Mouse (Mus musculus): ENCODE measurements around the gene F2rl1.
"Not testable (repeated sequence)": the region's sequence is repeated elsewhere in the genome, so short reads cannot be mapped to it uniquely, and the experiment has no call there.

The F2rl1 gene

GRCm38 (mm10) chr13:95534131-95534561 is 9.1 kb upstream of the F2rl1 start:
- DNase-seq (ENCODE audit: low spot score in 2 of 2), result no peak

- no peak for DNase-seq (ENCODE audit: low spot score in 2 of 2)
These were observed 8.6 kb upstream of the F2rl1 start for GRCm38 (mm10) chr13:95533640-95534039.

GRCm38 (mm10) chr13:95533121-95533520 is 8.1 kb upstream of the F2rl1 start:
- not testable (repeated sequence) for DNase-seq (ENCODE audit: low spot score in 2 of 2)

DNA sequence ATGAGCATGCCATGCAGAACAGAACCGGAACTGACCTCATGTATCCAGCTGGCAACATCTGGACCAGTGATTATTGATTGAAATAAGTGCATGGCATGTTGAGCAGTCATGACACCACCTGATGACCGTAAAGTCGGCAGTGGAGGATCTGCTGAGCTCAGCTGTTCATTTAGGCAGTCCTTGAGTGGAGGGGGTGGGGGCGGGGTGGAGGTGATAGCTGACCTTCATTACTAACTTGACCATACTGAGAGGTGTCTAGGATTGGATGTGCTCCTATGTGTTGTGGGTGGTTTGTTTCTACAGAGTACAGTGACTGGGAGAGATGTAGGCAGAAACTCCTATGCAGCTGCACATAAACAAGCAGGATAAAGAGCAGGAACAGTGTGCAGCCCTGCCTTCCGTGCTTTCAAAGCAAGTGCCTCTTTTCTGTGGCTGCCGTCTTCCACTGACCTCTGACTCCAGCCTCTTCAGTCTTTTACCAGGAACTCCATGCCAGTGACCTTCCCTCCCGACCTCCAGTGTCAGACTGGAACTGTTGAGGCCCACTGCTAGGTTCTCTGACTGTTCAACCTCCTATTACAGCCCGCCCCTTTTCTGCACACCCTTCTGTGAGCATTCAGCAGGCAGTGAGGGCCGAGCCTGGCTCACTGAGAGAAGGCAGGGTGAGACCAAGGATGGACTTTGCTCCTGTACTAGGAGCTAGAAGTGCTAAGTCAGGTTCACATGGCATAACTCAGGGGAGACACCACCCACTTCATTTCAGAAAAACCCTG is 6.4 kb upstream of the F2rl1 start:
- DNase-seq (ENCODE audit: low spot score in 2 of 2), result no peak

GRCm38 (mm10) chr13:95529246-95529645 is 4.2 kb upstream of the F2rl1 start:
- no peak for DNase-seq (ENCODE audit: low spot score in 2 of 2)

GRCm38 (mm10) chr13:95524424-95524673 is 678 bp downstream of the F2rl1 start:
- DNase-seq (ENCODE audit: low spot score in 2 of 2), result no peak

- DNase-seq (ENCODE audit: low spot score in 2 of 2), result no peak
These were observed 1.2 kb downstream of the F2rl1 start for GRCm38 (mm10) chr13:95523659-95524423.

DNA sequence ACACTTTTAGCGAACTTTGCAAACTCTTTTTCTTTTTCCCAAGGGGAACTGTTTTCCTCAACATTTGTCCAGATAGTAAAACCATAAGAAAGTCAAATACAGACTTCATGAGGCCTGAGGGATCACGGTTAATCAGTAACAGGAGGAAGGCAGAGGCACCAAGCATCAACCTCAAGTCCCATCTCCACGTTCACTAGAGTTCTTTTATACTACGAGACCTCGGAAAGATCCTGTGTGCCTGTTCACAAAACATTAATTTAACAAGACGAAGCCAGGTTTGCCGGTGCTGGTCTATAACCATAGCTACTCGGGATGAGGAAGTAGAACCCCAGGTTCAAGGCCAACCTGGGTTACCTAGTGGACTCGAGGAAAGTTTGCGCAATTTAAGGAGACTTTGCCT is 2.9 kb downstream of the F2rl1 start:
- DNase-seq (ENCODE audit: low spot score in 2 of 2), result no peak

DNA sequence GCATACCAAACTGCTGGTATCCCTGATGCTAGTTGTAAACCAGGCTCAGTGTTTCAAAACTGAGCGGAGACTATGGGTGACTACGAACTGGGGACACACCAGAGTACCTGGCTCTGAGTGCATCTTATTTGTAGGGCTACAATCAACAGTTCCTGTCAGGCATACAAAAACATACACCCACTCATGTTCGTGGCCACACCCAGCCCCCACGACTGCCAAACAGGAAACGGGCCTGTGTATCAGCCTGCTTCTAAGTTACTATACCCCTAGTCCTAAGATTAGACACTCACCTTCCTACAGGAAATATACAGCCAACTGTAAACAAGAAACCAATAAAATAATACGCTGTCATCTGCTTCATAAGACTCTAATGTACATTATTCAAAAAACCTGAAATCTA is 4.0 kb downstream of the F2rl1 start:
- no peak for DNase-seq (ENCODE audit: low spot score in 2 of 2)

GRCm38 (mm10) chr13:95514756-95515155 is 10.3 kb downstream of the F2rl1 start:
- no peak for DNase-seq (ENCODE audit: low spot score in 2 of 2)

- no peak for DNase-seq (ENCODE audit: low spot score in 2 of 2)
These were observed 15.0 kb downstream of the F2rl1 start for GRCm38 (mm10) chr13:95510054-95510453.

GRCm38 (mm10) chr13:95503279-95503917 is 21.6 kb downstream of the F2rl1 start:
- no peak for DNase-seq (ENCODE audit: low spot score in 2 of 2)

- DNase-seq (ENCODE audit: low spot score in 2 of 2), result no peak
These were observed 28.4 kb downstream of the F2rl1 start for GRCm38 (mm10) chr13:95496601-95497000.

- no peak for DNase-seq (ENCODE audit: low spot score in 2 of 2)
These were observed 30.2 kb downstream of the F2rl1 start for GRCm38 (mm10) chr13:95494812-95495211.

DNA sequence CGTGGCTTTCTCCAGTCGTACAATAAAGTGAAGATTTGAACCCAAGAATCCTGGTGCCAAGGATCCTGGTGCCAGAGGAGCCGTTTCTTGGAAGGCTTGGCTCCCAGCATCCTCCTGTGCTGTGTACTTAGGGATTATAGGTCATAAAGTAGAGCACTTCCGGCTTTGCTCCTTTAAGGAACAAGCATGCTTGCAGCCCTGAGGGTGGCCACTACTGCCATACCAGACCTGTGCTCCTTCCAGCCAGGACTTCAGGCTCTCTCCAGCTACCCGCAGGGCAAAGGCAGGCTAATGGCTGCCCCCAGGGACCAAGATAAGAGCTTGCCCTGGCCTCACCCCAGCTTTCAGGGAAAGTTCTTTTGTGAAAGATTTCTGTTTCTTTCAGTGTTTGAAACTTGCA is 31.7 kb downstream of the F2rl1 start:
- no peak for DNase-seq (ENCODE audit: low spot score in 2 of 2)

DNA sequence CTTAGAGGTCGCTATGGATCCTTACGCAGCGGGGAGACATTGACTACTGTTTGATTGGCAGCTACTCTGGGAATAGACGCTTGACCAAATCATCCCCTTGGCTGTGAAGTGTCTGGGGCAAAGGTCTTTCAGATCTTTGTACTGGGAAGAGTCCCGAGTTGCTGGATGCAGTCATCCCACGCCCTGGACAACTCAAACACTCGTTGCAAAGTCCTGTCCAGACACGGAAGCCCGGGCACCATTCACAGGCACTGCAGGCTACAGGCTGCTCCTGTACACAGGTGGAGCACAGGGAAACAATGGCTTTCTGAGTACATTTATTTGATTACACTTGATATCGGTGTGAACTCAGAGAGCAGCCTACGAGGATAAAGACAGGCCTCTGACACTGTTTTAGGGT is 33.7 kb downstream of the F2rl1 start:
- no peak for DNase-seq (ENCODE audit: low spot score in 2 of 2)

DNA sequence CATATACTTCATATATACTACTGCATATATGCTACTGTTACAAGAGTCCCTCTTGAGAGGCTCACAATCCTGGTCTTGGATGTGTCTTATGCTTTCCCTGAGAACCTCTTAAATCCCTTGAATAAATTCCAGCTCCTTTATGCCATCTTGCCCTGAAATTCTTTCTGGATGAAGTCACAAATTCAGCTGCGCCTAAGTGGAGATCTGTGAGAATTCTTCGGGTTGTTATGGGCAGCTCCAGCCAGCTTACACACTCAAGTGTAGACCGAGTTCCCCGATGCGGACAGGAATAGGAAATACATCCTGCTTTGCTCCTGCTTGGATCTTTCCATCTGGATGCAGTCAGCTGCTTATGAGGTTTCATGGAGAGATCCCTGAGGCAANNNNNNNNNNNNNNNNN is 40.4 kb downstream of the F2rl1 start:
- DNase-seq (ENCODE audit: low spot score in 2 of 2), result no peak

DNA sequence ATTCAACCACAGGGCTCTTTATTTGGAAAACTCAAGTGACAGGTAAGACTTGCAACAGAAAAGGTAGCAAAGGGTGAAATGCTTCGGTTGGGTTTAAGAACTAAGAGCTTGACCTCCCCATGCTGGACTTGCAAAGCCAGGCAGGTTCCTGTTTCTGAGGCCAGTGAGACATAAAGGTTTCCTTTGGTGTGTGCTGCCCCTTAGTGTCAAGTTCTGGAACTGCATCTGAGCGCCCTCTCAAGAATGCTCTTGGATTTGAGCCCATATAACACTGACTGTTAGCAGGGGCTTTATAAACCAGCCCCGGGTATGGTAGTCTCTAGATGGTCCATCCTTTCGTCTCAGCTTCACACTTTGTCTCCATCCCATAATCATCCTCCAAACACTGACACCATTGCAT is 43.6 kb downstream of the F2rl1 start:
- peak; percentile 13 to 82 for DNase-seq (ENCODE audit: low spot score in 2 of 2)

- no peak for DNase-seq (ENCODE audit: low spot score in 2 of 2)
These were observed 46.2 kb downstream of the F2rl1 start, which contains the start of gene S100z for GRCm38 (mm10) chr13:95478671-95479413. S100z (minus strand) TSS chr13:95478721.

DNA sequence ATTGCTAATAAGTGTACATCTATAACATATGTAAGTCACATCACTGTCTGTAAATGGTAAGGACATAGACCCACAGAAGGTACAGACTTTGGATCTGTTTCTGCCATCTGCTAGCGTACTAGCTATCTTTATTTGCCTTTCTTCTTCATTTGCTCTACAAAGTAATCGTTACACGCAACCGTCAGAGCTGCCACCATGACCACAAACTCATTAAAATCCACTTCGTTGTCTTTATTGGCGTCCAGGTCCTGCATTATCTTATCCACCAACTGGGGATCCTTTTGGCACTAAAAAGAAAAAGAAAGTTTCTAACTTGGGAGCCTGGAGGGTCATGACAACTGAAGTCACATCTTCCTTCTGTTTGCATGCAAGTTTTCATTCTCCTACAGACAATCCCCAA is 47.9 kb downstream of the F2rl1 start:
- no peak for DNase-seq (ENCODE audit: low spot score in 2 of 2)

DNA sequence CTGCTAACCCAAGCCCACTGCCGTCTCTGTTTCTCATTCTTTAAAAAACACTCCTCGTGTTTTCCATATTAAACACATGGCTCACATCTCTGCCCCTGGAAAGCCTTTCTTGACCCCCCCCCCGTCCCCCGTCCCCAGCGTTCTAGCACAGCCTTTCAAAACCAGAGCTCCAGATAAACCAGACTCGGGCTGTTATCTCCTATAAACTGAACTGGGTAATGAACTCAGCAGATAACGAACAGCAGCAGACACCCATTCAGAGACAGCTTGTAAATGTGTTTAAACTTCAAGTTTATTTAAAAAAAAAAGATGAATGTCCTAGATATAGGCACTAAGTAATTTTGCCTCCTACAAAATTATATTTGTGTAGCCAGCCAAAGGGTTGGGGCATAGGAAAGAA is 49.9 kb downstream of the F2rl1 start:
- DNase-seq (ENCODE audit: low spot score in 2 of 2), result no peak

DNA sequence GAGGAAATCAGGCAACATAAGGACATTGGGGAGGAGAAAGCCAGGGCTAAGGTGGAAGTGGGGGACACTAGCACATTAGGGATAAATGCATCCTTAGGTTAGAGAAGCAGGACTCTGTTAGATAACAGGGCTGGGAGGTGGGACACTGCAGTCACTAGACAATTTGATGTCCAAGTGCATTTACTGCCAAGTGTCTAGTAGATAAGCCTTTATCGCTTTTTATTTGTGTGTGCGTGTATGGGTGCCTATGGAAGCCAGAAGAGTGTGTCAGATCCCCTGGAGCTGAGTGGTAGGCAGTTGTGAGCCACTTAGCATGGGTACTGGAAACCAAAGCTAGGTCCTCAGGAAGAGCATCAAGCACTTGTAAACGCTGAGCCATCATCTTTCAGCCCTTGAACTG is 50.7 kb downstream of the F2rl1 start:
- DNase-seq (ENCODE audit: low spot score in 2 of 2), result no peak

All from left cerebral cortex, adult 9 months (tissue).